Mouse (Mus musculus) hindbrain, postnatal 0 days (tissue): ENCODE measurements around the gene Chst1. TPM values are rescaled to one million over a fixed set of nuclear protein-coding genes. Genes with fewer than 3 reads are reported as not detected.

Source experiments
- ATAC-seq: fragments of 200-750 bp; cut with Nextera tagmentation; 2 replicates; pipeline ENCODE4 v1.8.0; 2017; ENCODE audit warnings: mild to moderate bottlenecking, moderate TSS enrichment, moderate library complexity
- DNase-seq: peaks from one replicate; pipeline ENCODE4 v3.0.0-alpha.2; 2015; ENCODE audit warnings: low spot score
- H3K27ac ChIP-seq: fragments of 300-500 bp; sonication (generic); 2 replicates; pipeline ENCODE4 v1.5.1; 2014; ENCODE audit warnings: mild to moderate bottlenecking
- H3K27me3 ChIP-seq: fragments of 300-500 bp; sonication (generic); 2 replicates; pipeline ENCODE4 v1.6.1; 2014; ENCODE audit warnings: low read length, mixed read lengths; ENCODE audit not compliant: insufficient read depth
- H3K36me3 ChIP-seq: fragments of 300-500 bp; sonication (generic); 2 replicates; pipeline ENCODE4 v1.6.1; 2014; ENCODE audit warnings: low read length, mixed read lengths; ENCODE audit not compliant: insufficient read depth
- H3K4me1 ChIP-seq: fragments of 300-500 bp; sonication (generic); 2 replicates; pipeline ENCODE4 v1.6.1; 2014; ENCODE audit warnings: antibody characterized with exemption, low read length, mixed read lengths; ENCODE audit not compliant: insufficient read depth
- H3K4me2 ChIP-seq: fragments of 300-500 bp; sonication (generic); 2 replicates; pipeline ENCODE4 v1.6.1; 2014; ENCODE audit warnings: low read depth, mild to moderate bottlenecking, low read length, moderate library complexity, mixed read lengths
- H3K4me3 ChIP-seq: fragments of 300-500 bp; sonication (generic); 2 replicates; pipeline ENCODE4 v1.5.1; 2014; ENCODE audit warnings: low read length
- H3K9ac ChIP-seq: fragments of 300-500 bp; sonication (generic); replicated peaks from 2 replicates; pipeline ENCODE4 v1.6.1; 2014; ENCODE audit warnings: mild to moderate bottlenecking, low read length, moderate library complexity, mixed read lengths
- H3K9me3 ChIP-seq: fragments of 300-500 bp; sonication (generic); 2 replicates; pipeline ENCODE4 v1.6.1; 2016; ENCODE audit warnings: low read length, mixed read lengths
- CTCF ChIP-seq: IDR thresholded peaks from 2 replicates; pipeline ENCODE4 v1.5.1; 2016; ENCODE audit warnings: antibody characterized with exemption, control low read depth, low read depth
- WGBS: fragments of 180-500 bp; shearing (Covaris S2); extraction: QIAGEN DNeasy Blood & Tissue Kit; methylation state at CpG from one replicate; pipeline ENCODE4 v1.1.7; 2014; 5-methylcytosine and 5-hydroxymethylcytosine counted together
- polyA plus RNA-seq: library from polyadenylated mRNA; unstranded; fragments of >200 nt; fragmentation: Nextera tagmentation; extraction: Ambion mirVana; gene quantifications from 2 replicates; pipeline ENCODE4 v1.2.1, GENCODE M21; 2015
- total RNA-seq: library from RNA; depleted of rRNA; stranded (reverse); fragments of >200 nt; gene quantifications from 2 replicates; pipeline ENCODE4 v1.2.3, GENCODE M21; 2014; rRNA removed

The Chst1 gene
- total RNA-seq (34.9 and 49.2 TPM in 2 replicates), polyA plus RNA-seq (23.2 and 24.4 TPM in 2 replicates)

- WGBS, result under 1% methylated on average over 50 of the region's 82 CpGs
Observed at GRCm38 (mm10) chr2:92599487-92600347, at the start of gene Chst1. TSS of gene Chst1 (plus strand) at chr2:92599707.

GRCm38 (mm10) chr2:92550051-92550450, 49.5 kb upstream of the Chst1 start:
- H3K9me3 ChIP-seq, result no peaks in the 10 kb centered on the region
- no peaks in the 10 kb centered on the region for H3K4me1 ChIP-seq
- H3K9ac ChIP-seq, result no peak overlapping the region
- H3K36me3 ChIP-seq, result no peaks in the 10 kb centered on the region
- H3K27ac ChIP-seq, result no peak overlapping the region
- DNase-seq (no peak), ATAC-seq (no peak)
- TF ChIP-seq CTCF, result no peak
- 90% methylated on average over 2 of the region's 2 CpGs for WGBS
- H3K4me2 ChIP-seq, result no peak overlapping the region
- no peaks in the 10 kb centered on the region for H3K27me3 ChIP-seq
- no peak overlapping the region for H3K4me3 ChIP-seq

More at GRCm38 (mm10) chr2:92599487-92600347, at the start of gene Chst1:
- no peaks in the 10 kb centered on the region for H3K27me3 ChIP-seq
- H3K4me2 ChIP-seq, result peak within 1 kb of the TSS; percentile 93
- H3K27ac ChIP-seq, result peak within 1 kb of the TSS; percentile 74
- H3K4me3 ChIP-seq, result peak within 1 kb of the TSS; percentile 76
- H3K4me1 ChIP-seq, result peaks cover 19% of the 10 kb centered on the region; the same call in 1 of the 2 replicates
- H3K9ac ChIP-seq, result peak within 1 kb of the TSS; percentile 85
- ATAC-seq (peak; percentile 68), DNase-seq (peak; percentile 72)
- H3K9me3 ChIP-seq, result no peaks in the 10 kb centered on the region
- no peaks in the 10 kb centered on the region for H3K36me3 ChIP-seq
- no peak for TF ChIP-seq CTCF

- Histone ChIP-seq H3K27ac (no peak overlapping the region), H3K4me3 (no peak overlapping the region), H3K36me3 (no peaks in the 10 kb centered on the region), H3K9ac (no peak overlapping the region), H3K4me1 (no peaks in the 10 kb centered on the region), H3K4me2 (no peak overlapping the region), H3K9me3 (no peaks in the 10 kb centered on the region), H3K27me3 (no peaks in the 10 kb centered on the region)
- DNase-seq (no peak), ATAC-seq (no peak)
- no peak for TF ChIP-seq CTCF
Observed at GRCm38 (mm10) chr2:92554536-92554935, 45.0 kb upstream of the Chst1 start.

GRCm38 (mm10) chr2:92562930-92563329, 36.6 kb upstream of the Chst1 start:
- no peak for ATAC-seq
- H3K4me2 ChIP-seq, result no peak overlapping the region
- H3K9ac ChIP-seq, result no peak overlapping the region
- peaks cover 8% of the 10 kb centered on the region; the same call in 1 of the 2 replicates for H3K9me3 ChIP-seq
- no peak for DNase-seq
- no peak overlapping the region for H3K27ac ChIP-seq
- no peaks in the 10 kb centered on the region for H3K4me1 ChIP-seq
- no peaks in the 10 kb centered on the region for H3K36me3 ChIP-seq
- no peaks in the 10 kb centered on the region for H3K27me3 ChIP-seq
- H3K4me3 ChIP-seq, result no peak overlapping the region
- 63% methylated on average over 4 of the region's 4 CpGs for WGBS
- no peak for TF ChIP-seq CTCF

- WGBS, result 89% methylated on average over 6 of the region's 6 CpGs
- ATAC-seq, result no peak
- Histone ChIP-seq H3K27ac (no peak overlapping the region), H3K4me3 (no peak overlapping the region), H3K27me3 (no peaks in the 10 kb centered on the region), H3K9ac (no peak overlapping the region), H3K36me3 (no peaks in the 10 kb centered on the region), H3K4me2 (no peak overlapping the region), H3K4me1 (no peaks in the 10 kb centered on the region), H3K9me3 (peaks cover 3% of the 10 kb centered on the region; the same call in 1 of the 2 replicates)
- DNase-seq, result no peak
- no peak for TF ChIP-seq CTCF
Observed at GRCm38 (mm10) chr2:92570623-92571022, 28.9 kb upstream of the Chst1 start.

- H3K36me3 ChIP-seq, result no peaks in the 10 kb centered on the region
- no peaks in the 10 kb centered on the region for H3K9me3 ChIP-seq
- no peak overlapping the region for H3K4me3 ChIP-seq
- whole genome bisulfite sequencing, result 58% methylated on average over 9 of the region's 9 CpGs
- no peak for ATAC-seq
- no peak overlapping the region for H3K9ac ChIP-seq
- H3K4me2 ChIP-seq, result no peak overlapping the region
- peak; percentile 22 for DNase-seq
- no peaks in the 10 kb centered on the region for H3K4me1 ChIP-seq
- no peak for TF ChIP-seq CTCF
- no peaks in the 10 kb centered on the region for H3K27me3 ChIP-seq
- H3K27ac ChIP-seq, result no peak overlapping the region
Observed at GRCm38 (mm10) chr2:92577824-92578223, 21.7 kb upstream of the Chst1 start.

GRCm38 (mm10) chr2:92581302-92581701, 18.2 kb upstream of the Chst1 start:
- Histone ChIP-seq H3K4me1 (no peaks in the 10 kb centered on the region), H3K9ac (no peak overlapping the region), H3K4me3 (no peak overlapping the region), H3K9me3 (no peaks in the 10 kb centered on the region), H3K27me3 (no peaks in the 10 kb centered on the region), H3K4me2 (no peak overlapping the region), H3K27ac (no peak overlapping the region), H3K36me3 (no peaks in the 10 kb centered on the region)
- no peak for ATAC-seq
- WGBS, result 84% methylated on average over 7 of the region's 7 CpGs
- TF ChIP-seq CTCF, result no peak
- DNase-seq, result no peak
